Mouse (Mus musculus): ENCODE data around the gene Arhgap23. TPM values are rescaled to one million over a fixed set of nuclear protein-coding genes. Genes with fewer than 3 reads are reported as not detected.
A peak's percentile ranks its signal among the peaks of the same experiment; 100 is the strongest.

The Arhgap23 gene
- polyA plus RNA-seq, 1 experiment from 2014 or later, result 3.1 TPM

DNA sequence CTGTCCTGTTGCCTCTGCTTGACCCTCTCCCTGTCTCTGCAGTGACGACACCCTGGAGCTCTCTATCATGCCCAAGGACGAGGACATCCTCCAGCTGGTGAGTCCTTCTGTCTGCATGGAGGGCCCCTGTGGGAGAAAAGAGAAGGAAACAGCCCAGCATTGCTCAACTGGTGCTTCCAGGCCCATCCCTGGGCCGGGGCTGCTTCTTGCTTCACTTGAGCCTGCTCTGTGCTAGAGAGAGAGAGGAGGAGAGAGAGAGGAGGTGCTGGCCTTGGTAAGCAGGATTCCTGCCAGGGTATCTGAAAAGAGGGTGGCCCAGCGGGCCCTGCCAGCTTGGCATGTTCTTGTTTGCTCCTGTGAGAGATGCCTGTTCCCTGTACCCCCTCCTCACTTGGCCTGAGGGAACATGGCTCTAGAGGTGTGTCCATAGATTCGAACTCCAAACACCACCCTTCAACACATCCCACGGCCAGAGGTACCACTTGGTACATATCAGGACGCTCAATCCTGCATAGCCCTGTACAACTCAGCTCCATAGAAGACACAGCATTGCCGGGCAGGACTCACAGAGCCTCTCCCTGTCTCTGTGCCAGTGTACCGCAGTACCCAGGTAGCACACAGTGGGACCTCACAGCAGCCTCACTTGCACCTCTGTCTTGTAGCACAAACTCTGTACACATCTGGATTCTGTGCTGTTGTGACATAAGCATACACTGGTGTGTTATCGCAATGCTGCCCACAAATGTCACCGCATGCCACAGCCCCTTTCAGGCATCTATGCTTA lies 33.5 kb downstream of the Arhgap23 start:
- no peak overlapping the region for H3K4me3 ChIP-seq (ENCODE audit: low read depth, low read length)
- no peak overlapping the region for H3K4me2 ChIP-seq (ENCODE audit: low read depth, low read length)
- peaks cover 4% of the 10 kb centered on the region for H3K36me3 ChIP-seq (replicated peaks; ENCODE audit: control insufficient read depth, insufficient read depth, low read depth, low read length)
- no peak overlapping the region for H3K27ac ChIP-seq (replicated peaks; ENCODE audit: low read depth, low read length)
- H3K9ac ChIP-seq (replicated peaks; ENCODE audit: low read length), result no peak overlapping the region
- no peaks in the 10 kb centered on the region for H3K9me3 ChIP-seq (replicated peaks; ENCODE audit: control insufficient read depth, low read length)
- DNase-seq (ENCODE audit: low spot score) (no peak), ATAC-seq (replicated peaks; ENCODE audit: insufficient number of reproducible peaks, low FRiP score, low TSS enrichment, low read depth) (no peak)
- no peaks in the 10 kb centered on the region for H3K27me3 ChIP-seq (ENCODE audit: control insufficient read depth, insufficient read depth, low read length)
- H3K4me1 ChIP-seq (ENCODE audit: control insufficient read depth, insufficient read depth, low read length), result peaks cover 16% of the 10 kb centered on the region
- 87% methylated on average over 11 of the region's 11 CpGs for WGBS

GRCm38 (mm10) chr11:97449601-97450293 lies 34.4 kb downstream of the Arhgap23 start:
- Histone ChIP-seq H3K9ac (replicated peaks; ENCODE audit: low read length) (peak overlapping the region; percentile 52), H3K9me3 (replicated peaks; ENCODE audit: control insufficient read depth, low read length) (no peaks in the 10 kb centered on the region), H3K4me3 (ENCODE audit: low read depth, low read length) (peak overlapping the region; percentile 38), H3K36me3 (replicated peaks; ENCODE audit: control insufficient read depth, insufficient read depth, low read depth, low read length) (peaks cover 2% of the 10 kb centered on the region; the same call in 1 of the 2 replicates), H3K4me2 (ENCODE audit: low read depth, low read length) (peak overlapping the region; percentile 71), H3K4me1 (ENCODE audit: control insufficient read depth, insufficient read depth, low read length) (peaks cover 16% of the 10 kb centered on the region), H3K27me3 (ENCODE audit: control insufficient read depth, insufficient read depth, low read length) (no peaks in the 10 kb centered on the region), H3K27ac (replicated peaks; ENCODE audit: low read depth, low read length) (peak overlapping the region; percentile 47)
- peak; percentile 87 for DNase-seq (ENCODE audit: low spot score)
- peak; percentile 79 for ATAC-seq (replicated peaks; ENCODE audit: insufficient number of reproducible peaks, low FRiP score, low TSS enrichment, low read depth)
- 15% methylated on average over 15 of the region's 15 CpGs for WGBS

- Histone ChIP-seq H3K9me3 (replicated peaks; ENCODE audit: control insufficient read depth, low read length) (no peaks in the 10 kb centered on the region), H3K4me1 (ENCODE audit: control insufficient read depth, insufficient read depth, low read length) (peaks cover 16% of the 10 kb centered on the region), H3K27me3 (ENCODE audit: control insufficient read depth, insufficient read depth, low read length) (no peaks in the 10 kb centered on the region), H3K4me3 (ENCODE audit: low read depth, low read length) (peak overlapping the region; percentile 38), H3K36me3 (replicated peaks; ENCODE audit: control insufficient read depth, insufficient read depth, low read depth, low read length) (peaks cover 2% of the 10 kb centered on the region; the same call in 1 of the 2 replicates), H3K27ac (replicated peaks; ENCODE audit: low read depth, low read length) (peak overlapping the region; percentile 47; the same call in 1 of the 2 replicates), H3K9ac (replicated peaks; ENCODE audit: low read length) (peak overlapping the region; percentile 52), H3K4me2 (ENCODE audit: low read depth, low read length) (peak overlapping the region; percentile 71)
- WGBS, result 27% methylated on average over 10 of the region's 10 CpGs
- DNase-seq (ENCODE audit: low spot score) (no peak), ATAC-seq (replicated peaks; ENCODE audit: insufficient number of reproducible peaks, low FRiP score, low TSS enrichment, low read depth) (peak; percentile 34; the same call in 1 of the 2 replicates)
Observed at GRCm38 (mm10) chr11:97450305-97450922, 35.1 kb downstream of the Arhgap23 start.

- 94% methylated on average over 15 of the region's 15 CpGs for WGBS
- peaks cover 16% of the 10 kb centered on the region for H3K4me1 ChIP-seq (ENCODE audit: control insufficient read depth, insufficient read depth, low read length)
- DNase-seq (ENCODE audit: low spot score) (no peak), ATAC-seq (replicated peaks; ENCODE audit: insufficient number of reproducible peaks, low FRiP score, low TSS enrichment, low read depth) (no peak)
- peaks cover 6% of the 10 kb centered on the region; the same call in 1 of the 2 replicates for H3K36me3 ChIP-seq (replicated peaks; ENCODE audit: control insufficient read depth, insufficient read depth, low read depth, low read length)
- H3K27ac ChIP-seq (replicated peaks; ENCODE audit: low read depth, low read length), result no peak overlapping the region
- no peak overlapping the region for H3K4me3 ChIP-seq (ENCODE audit: low read depth, low read length)
- H3K4me2 ChIP-seq (ENCODE audit: low read depth, low read length), result no peak overlapping the region; the same call in 1 of the 2 replicates
- H3K9me3 ChIP-seq (replicated peaks; ENCODE audit: control insufficient read depth, low read length), result no peaks in the 10 kb centered on the region
- H3K27me3 ChIP-seq (ENCODE audit: control insufficient read depth, insufficient read depth, low read length), result no peaks in the 10 kb centered on the region
- H3K9ac ChIP-seq (replicated peaks; ENCODE audit: low read length), result no peak overlapping the region; the same call in 1 of the 2 replicates
Observed at GRCm38 (mm10) chr11:97451625-97452024, 36.3 kb downstream of the Arhgap23 start.

DNA sequence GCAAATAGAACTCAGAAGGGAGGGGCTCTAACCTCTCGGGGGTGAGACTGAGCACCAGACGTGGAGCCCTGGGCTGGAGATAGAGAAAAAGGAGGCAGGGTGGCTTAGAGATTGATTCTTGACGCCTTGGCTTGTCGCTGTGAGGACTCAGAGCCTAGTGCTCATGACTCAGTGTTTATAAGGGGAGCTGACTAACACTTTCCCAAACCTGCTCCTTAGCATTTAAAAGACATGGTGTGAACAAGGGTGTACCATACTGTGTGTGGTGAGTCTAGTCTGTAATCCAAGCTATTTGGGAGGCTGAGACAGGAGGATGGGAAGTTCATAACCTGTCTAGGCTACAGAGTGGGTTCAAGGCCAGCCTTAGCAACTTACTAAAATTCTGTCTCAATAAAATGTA lies 41.8 kb downstream of the Arhgap23 start:
- no peak overlapping the region for H3K27ac ChIP-seq (replicated peaks; ENCODE audit: low read depth, low read length)
- no peak overlapping the region for H3K9ac ChIP-seq (replicated peaks; ENCODE audit: low read length)
- no peak for ATAC-seq (replicated peaks; ENCODE audit: insufficient number of reproducible peaks, low FRiP score, low TSS enrichment, low read depth)
- no peak overlapping the region for H3K4me2 ChIP-seq (ENCODE audit: low read depth, low read length)
- H3K9me3 ChIP-seq (replicated peaks; ENCODE audit: control insufficient read depth, low read length), result no peaks in the 10 kb centered on the region
- no peaks in the 10 kb centered on the region for H3K27me3 ChIP-seq (ENCODE audit: control insufficient read depth, insufficient read depth, low read length)
- no peak for DNase-seq (ENCODE audit: low spot score)
- H3K4me1 ChIP-seq (ENCODE audit: control insufficient read depth, insufficient read depth, low read length), result no peaks in the 10 kb centered on the region
- H3K36me3 ChIP-seq (replicated peaks; ENCODE audit: control insufficient read depth, insufficient read depth, low read depth, low read length), result peaks cover 6% of the 10 kb centered on the region; the same call in 1 of the 2 replicates
- WGBS, result 79% methylated on average over 4 of the region's 4 CpGs
- H3K4me3 ChIP-seq (ENCODE audit: low read depth, low read length), result no peak overlapping the region

DNA sequence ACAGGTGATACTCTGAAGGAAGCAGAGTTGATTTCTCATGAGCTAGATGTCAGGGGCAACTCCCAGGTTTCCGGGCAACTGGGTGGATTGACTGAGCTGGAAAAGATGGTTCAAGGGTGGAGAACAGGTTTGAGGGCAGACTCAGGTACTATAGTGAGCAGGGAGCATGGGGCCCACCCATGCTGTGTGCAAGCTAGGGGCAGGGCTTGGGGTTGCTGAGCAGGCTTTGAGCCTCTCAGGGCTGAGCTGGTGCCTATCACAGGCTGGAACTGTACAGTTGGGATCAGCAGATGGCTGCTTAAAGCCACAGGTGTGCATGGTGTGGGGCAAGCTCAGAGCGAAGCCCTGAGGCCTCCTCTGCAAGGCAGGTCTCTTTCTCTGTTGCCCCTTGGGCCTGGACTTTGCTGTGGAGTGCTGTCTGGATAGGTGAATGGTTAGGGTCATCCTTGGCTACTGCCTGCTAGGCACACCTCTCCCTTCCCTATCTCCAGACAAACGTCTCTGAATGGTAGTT lies 46.0 kb downstream of the Arhgap23 start:
- Histone ChIP-seq H3K27me3 (ENCODE audit: control insufficient read depth, insufficient read depth, low read length) (no peaks in the 10 kb centered on the region), H3K4me3 (ENCODE audit: low read depth, low read length) (no peak overlapping the region), H3K4me2 (ENCODE audit: low read depth, low read length) (no peak overlapping the region), H3K9ac (replicated peaks; ENCODE audit: low read length) (no peak overlapping the region), H3K4me1 (ENCODE audit: control insufficient read depth, insufficient read depth, low read length) (no peaks in the 10 kb centered on the region), H3K9me3 (replicated peaks; ENCODE audit: control insufficient read depth, low read length) (no peaks in the 10 kb centered on the region), H3K27ac (replicated peaks; ENCODE audit: low read depth, low read length) (no peak overlapping the region), H3K36me3 (replicated peaks; ENCODE audit: control insufficient read depth, insufficient read depth, low read depth, low read length) (peaks cover 6% of the 10 kb centered on the region)
- DNase-seq (ENCODE audit: low spot score) (no peak), ATAC-seq (replicated peaks; ENCODE audit: insufficient number of reproducible peaks, low FRiP score, low TSS enrichment, low read depth) (no peak)
- WGBS, result 97% methylated on average over 3 of the region's 3 CpGs

DNA sequence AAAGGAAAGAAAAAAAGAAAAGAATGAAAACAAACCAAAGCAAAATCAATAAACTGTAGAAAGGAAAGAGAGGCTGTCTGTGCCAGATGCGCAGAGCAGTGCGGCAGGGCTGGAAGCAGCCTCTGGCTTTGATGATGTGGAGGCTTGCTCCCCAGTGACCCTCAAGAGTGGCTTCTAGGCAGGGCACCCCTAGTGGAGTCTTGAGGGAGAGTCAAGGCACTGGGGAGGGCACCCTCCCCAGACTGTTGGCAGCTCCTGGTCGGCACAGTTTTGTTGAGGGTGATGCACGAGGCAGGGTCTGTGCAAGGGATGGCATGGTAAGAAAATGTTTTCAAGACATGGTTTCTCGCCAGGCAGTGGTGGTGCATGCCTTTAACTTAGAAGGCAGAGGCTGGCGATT lies 47.2 kb downstream of the Arhgap23 start:
- Histone ChIP-seq H3K9ac (replicated peaks; ENCODE audit: low read length) (no peak overlapping the region), H3K9me3 (replicated peaks; ENCODE audit: control insufficient read depth, low read length) (no peaks in the 10 kb centered on the region), H3K27me3 (ENCODE audit: control insufficient read depth, insufficient read depth, low read length) (no peaks in the 10 kb centered on the region), H3K4me1 (ENCODE audit: control insufficient read depth, insufficient read depth, low read length) (no peaks in the 10 kb centered on the region), H3K27ac (replicated peaks; ENCODE audit: low read depth, low read length) (no peak overlapping the region), H3K4me2 (ENCODE audit: low read depth, low read length) (no peak overlapping the region), H3K36me3 (replicated peaks; ENCODE audit: control insufficient read depth, insufficient read depth, low read depth, low read length) (peaks cover 7% of the 10 kb centered on the region), H3K4me3 (ENCODE audit: low read depth, low read length) (no peak overlapping the region)
- ATAC-seq (replicated peaks; ENCODE audit: insufficient number of reproducible peaks, low FRiP score, low TSS enrichment, low read depth), result no peak
- DNase-seq (ENCODE audit: low spot score), result no peak
- WGBS, result 86% methylated on average over 6 of the region's 6 CpGs

Data from embryonic facial prominence, embryonic 11.5 days (tissue).